Mouse (Mus musculus): ENCODE data around the gene Olfr198. TPM values are rescaled to one million over a fixed set of nuclear protein-coding genes. Genes with fewer than 3 reads are reported as not detected.

The Olfr198 gene
- not detected for polyA plus RNA-seq (2017; shearing (Covaris generic))

DNA sequence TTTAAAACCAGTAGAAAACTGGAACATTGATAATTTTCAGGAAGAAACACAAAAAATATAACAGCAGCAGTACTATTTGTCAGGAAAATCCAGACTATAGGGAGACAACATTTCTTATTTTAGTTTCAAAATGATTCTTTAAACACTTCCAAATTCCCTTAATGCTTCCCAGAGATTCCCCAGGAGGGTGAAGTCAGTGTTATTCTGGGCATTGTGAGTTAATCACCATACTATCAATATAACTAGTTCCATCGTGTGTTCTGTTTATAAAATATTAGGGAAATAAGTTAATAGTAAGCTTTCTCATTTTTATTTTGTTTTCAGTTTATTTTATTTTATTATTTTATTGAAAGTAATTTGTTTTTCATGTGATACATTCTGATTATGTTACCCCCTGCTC is at the start of gene Olfr198:
Gene Olfr198, minus strand, starts transcription at position 101 of the 400 bp plus-strand sequence.

DNA sequence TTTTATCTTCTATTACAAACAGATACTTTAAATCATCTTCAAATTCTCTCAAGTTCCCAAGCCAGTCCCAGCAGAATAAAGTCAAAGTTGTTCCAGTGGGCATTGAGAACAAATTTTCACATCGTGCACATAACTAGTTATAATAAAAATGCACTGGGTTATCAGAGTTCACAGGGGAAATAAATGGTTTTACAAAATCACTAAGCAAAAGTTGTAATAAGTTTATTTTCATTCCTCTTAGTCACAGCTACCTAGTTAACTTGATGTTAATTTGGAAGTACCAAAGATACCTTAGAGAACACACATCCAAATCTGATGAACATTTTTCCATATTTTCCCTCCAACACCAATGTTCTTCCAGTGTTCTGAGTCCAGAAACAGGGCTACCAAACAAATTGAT is 16.3 kb upstream of the Olfr198 start, which contains the start of gene Olfr199:
Gene Olfr199, minus strand, starts transcription at position 101 of the 400 bp plus-strand sequence.

DNA sequence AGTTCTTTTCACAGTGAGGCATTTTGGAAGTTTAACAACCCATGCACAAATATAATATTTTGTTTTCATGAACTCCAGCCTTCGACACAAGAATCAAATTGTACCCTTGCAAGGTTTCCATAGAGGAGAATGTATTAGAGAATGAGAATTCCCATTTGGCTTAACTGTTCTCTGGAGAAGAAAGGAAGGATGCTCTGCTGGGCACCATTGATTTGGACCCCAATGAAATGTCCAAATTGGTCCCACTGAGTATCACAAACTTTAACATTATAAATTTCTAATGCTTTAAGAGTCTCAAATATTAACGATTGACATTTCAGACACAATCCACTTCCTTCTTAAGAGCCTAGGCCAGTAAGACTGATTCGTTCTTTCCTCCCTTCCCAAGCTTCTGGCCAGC is 33.0 kb downstream of the Olfr198 start, which contains the start of gene Olfr196:
Gene Olfr196, minus strand, starts transcription at position 101 of the 400 bp plus-strand sequence.

Other genes starting within 250 kb of the Olfr198 start
- not detected for gene Olfr183, start 208.2 kb downstream of the Olfr198 start, polyA plus RNA-seq (2017; shearing (Covaris generic))
- gene Olfr186, start 173.2 kb downstream of the Olfr198 start, polyA plus RNA-seq (2017; shearing (Covaris generic)): not detected
- gene Olfr187, start 163.8 kb downstream of the Olfr198 start, polyA plus RNA-seq (2017; shearing (Covaris generic)): not detected
- not detected for gene Olfr190, start 125.5 kb downstream of the Olfr198 start, polyA plus RNA-seq (2017; shearing (Covaris generic))
- gene Olfr191, start 113.7 kb downstream of the Olfr198 start, polyA plus RNA-seq (2017; shearing (Covaris generic)): not detected
- not detected for gene Olfr193, start 91.7 kb downstream of the Olfr198 start, polyA plus RNA-seq (2017; shearing (Covaris generic))
- not detected for gene Olfr194, start 82.5 kb downstream of the Olfr198 start, polyA plus RNA-seq (2017; shearing (Covaris generic))
- gene Olfr195, start 56.5 kb downstream of the Olfr198 start, polyA plus RNA-seq (2017; shearing (Covaris generic)): not detected
- gene Olfr196, start 33.1 kb downstream of the Olfr198 start, polyA plus RNA-seq (2017; shearing (Covaris generic)): not detected
- not detected for gene Olfr199, start 16.2 kb upstream of the Olfr198 start, polyA plus RNA-seq (2017; shearing (Covaris generic))
- gene Olfr201, start 69.1 kb upstream of the Olfr198 start, polyA plus RNA-seq (2017; shearing (Covaris generic)): not detected
- gene Olfr202, start 83.3 kb upstream of the Olfr198 start, polyA plus RNA-seq (2017; shearing (Covaris generic)): not detected
- gene Olfr203, start 95.3 kb upstream of the Olfr198 start, polyA plus RNA-seq (2017; shearing (Covaris generic)): not detected
- not detected for gene Olfr204, start 114.7 kb upstream of the Olfr198 start, polyA plus RNA-seq (2017; shearing (Covaris generic))
- not detected for gene Olfr205, start 127.6 kb upstream of the Olfr198 start, polyA plus RNA-seq (2017; shearing (Covaris generic))
- gene Olfr206, start 145.7 kb upstream of the Olfr198 start, polyA plus RNA-seq (2017; shearing (Covaris generic)): not detected
- not detected for gene Olfr209, start 160.5 kb upstream of the Olfr198 start, polyA plus RNA-seq (2017; shearing (Covaris generic))
- 0.07 TPM for gene Gabrr3, start 203.8 kb upstream of the Olfr198 start, polyA plus RNA-seq (2017; shearing (Covaris generic))